Mouse (Mus musculus) liver, embryonic 18 days (tissue): Measurements from ENCODE around the gene Rab5a. TPM values are rescaled to one million over a fixed set of nuclear protein-coding genes. Genes with fewer than 3 reads are reported as not detected.

Source experiments
- polyA plus RNA-seq: library from polyadenylated mRNA; depleted of rRNA; stranded (reverse); fragments of >200 nt; gene quantifications from 2 replicates; pipeline ENCODE4 v1.2.3, GENCODE M21; 2012; rRNA removed

The Rab5a gene
- polyA plus RNA-seq = 18.4 and 20.0 TPM in 2 replicates

GRCm38 (mm10) chr17:53478858-53479603 lies at the start of gene Rab5a:
Rab5a (plus strand) TSS chr17:53479234.

GRCm38 (mm10) chr17:53462603-53463495 lies 16.2 kb upstream of the Rab5a start, which contains the start of gene Efhb:
Efhb (minus strand) TSS chr17:53463321.

DNA sequence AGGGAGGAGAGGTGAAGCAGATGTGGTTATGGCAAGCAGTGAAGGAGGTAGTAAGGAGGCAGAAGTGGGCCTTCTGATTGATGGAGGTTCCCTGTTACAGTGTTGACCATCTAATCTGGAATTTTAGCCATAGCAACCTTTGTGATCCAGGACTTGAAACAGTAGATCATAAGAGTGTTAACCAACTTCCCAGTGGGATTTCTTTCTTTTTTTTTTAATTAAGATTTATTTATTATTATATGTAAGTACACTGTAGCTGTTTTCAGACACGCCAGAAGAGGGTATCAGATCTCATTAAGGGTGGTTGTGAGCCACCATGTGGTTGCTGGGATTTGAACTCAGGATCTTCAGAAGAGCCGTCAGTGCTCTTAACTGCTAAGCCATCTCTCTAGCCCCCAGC lies 60.3 kb downstream of the Rab5a start, which contains the start of gene Pp2d1:
Gene Pp2d1 (minus strand): TSS at position 101 of the 400 bp plus-strand sequence.

Other genes with a start within 250 kb of the Rab5a start
- gene Efhb, start 15.9 kb upstream of the Rab5a start, polyA plus RNA-seq = 0.06 and 0.07 TPM in 2 replicates
- gene Pp2d1, start 60.2 kb downstream of the Rab5a start, polyA plus RNA-seq = not detected in 2 replicates
- 9.1 and 9.6 TPM in 2 replicates for gene Kat2b, start 87.6 kb downstream of the Rab5a start, polyA plus RNA-seq
- 6.3 and 6.4 TPM in 2 replicates for gene Sgo1, start 210.1 kb downstream of the Rab5a start, polyA plus RNA-seq